Mouse (Mus musculus) adrenal gland, postnatal 4 days (tissue): ENCODE measurements around the gene Eps8l3. TPM values are rescaled to one million over a fixed set of nuclear protein-coding genes. Genes with fewer than 3 reads are reported as not detected.
"Not testable (repeated sequence)": the region's sequence is repeated elsewhere in the genome, so short reads cannot be mapped to it uniquely, and the experiment has no call there.

Experiments
- DNase-seq, 2 experiments: peaks; one replicate each; pipeline ENCODE4 v3.0.0; 2021 to 2022; ENCODE audit warnings: low spot score in 2 of 2, mixed read lengths in 2 of 2
- total RNA-seq, 2 experiments: library from RNA; stranded (reverse); gene quantifications; 2 replicates each; pipeline ENCODE4 v1.2.3; 2021

The Eps8l3 gene
- total RNA-seq, 2 experiments from 2014 or later, result not detected

GRCm38 (mm10) chr3:107852786-107853185, 24.2 kb upstream of the Eps8l3 start:
- no peak for DNase-seq

- DNase-seq, result no peak
Observed at GRCm38 (mm10) chr3:107853232-107854181, 23.5 kb upstream of the Eps8l3 start.

GRCm38 (mm10) chr3:107855368-107855767, 21.7 kb upstream of the Eps8l3 start:
- DNase-seq, result no peak

GRCm38 (mm10) chr3:107857646-107858045, 19.4 kb upstream of the Eps8l3 start:
- no peak for DNase-seq

GRCm38 (mm10) chr3:107861483-107861882, 15.5 kb upstream of the Eps8l3 start:
- DNase-seq, result not testable (repeated sequence)

GRCm38 (mm10) chr3:107862471-107862870, 14.6 kb upstream of the Eps8l3 start:
- no peak for DNase-seq

GRCm38 (mm10) chr3:107863471-107863870, 13.6 kb upstream of the Eps8l3 start:
- DNase-seq, result no peak

GRCm38 (mm10) chr3:107863898-107864603, 13.0 kb upstream of the Eps8l3 start:
- peak; percentile 62 to 76 for DNase-seq

GRCm38 (mm10) chr3:107865364-107866091, 11.5 kb upstream of the Eps8l3 start:
- DNase-seq, result no peak

- peak; percentile 48 to 65 for DNase-seq
Observed at GRCm38 (mm10) chr3:107867086-107867485, 9.9 kb upstream of the Eps8l3 start.

GRCm38 (mm10) chr3:107868452-107868851, 8.6 kb upstream of the Eps8l3 start:
- no peak for DNase-seq

GRCm38 (mm10) chr3:107869097-107869496, 7.9 kb upstream of the Eps8l3 start:
- DNase-seq, result no peak

- DNase-seq, result no peak
Observed at GRCm38 (mm10) chr3:107869925-107870324, 7.1 kb upstream of the Eps8l3 start.

GRCm38 (mm10) chr3:107873335-107874251, 3.4 kb upstream of the Eps8l3 start:
- no peak for DNase-seq

GRCm38 (mm10) chr3:107875231-107875630, 1.8 kb upstream of the Eps8l3 start:
- DNase-seq, result no peak

GRCm38 (mm10) chr3:107877747-107878736, 1.0 kb downstream of the Eps8l3 start:
- no peak for DNase-seq

GRCm38 (mm10) chr3:107887674-107888495, 10.9 kb downstream of the Eps8l3 start:
- no peak for DNase-seq

- not testable (repeated sequence) for DNase-seq
Observed at GRCm38 (mm10) chr3:107889236-107889635, 12.2 kb downstream of the Eps8l3 start.
